Mouse (Mus musculus) brain, embryonic 14.5 days (tissue): ENCODE results near the gene Lmf1.

ENCODE experiments used
- CTCF ChIP-seq: fragments of 200-500 bp; IDR thresholded peaks from 2 replicates; pipeline ENCODE4 v1.5.1; 2012; ENCODE audit warnings: inconsistent platforms, mild to moderate bottlenecking, moderate library complexity, borderline replicate concordance; ENCODE audit not compliant: insufficient read depth, insufficient read length; ENCODE audit errors: extremely low read depth
- POLR2A ChIP-seq: fragments of 200-500 bp; IDR thresholded peaks from 2 replicates; pipeline ENCODE4 v1.6.1; 2012; ENCODE audit warnings: mild to moderate bottlenecking, inconsistent platforms, borderline replicate concordance; ENCODE audit not compliant: poor library complexity, insufficient read depth, insufficient read length, severe bottlenecking; ENCODE audit errors: extremely low read depth

GRCm38 (mm10) chr17:25709994-25710393, 131.1 kb downstream of the Lmf1 start:
- TF ChIP-seq POLR2A, result no peak
- TF ChIP-seq CTCF, result no peak
